Mouse (Mus musculus) myocyte (in vitro differentiated cells): ENCODE results near the gene 4930404N11Rik.

ENCODE experiments used
- CEBPB ChIP-seq: IDR thresholded peaks from 2 replicates; pipeline ENCODE4 v1.6.1; 2011; ENCODE audit warnings: mild to moderate bottlenecking, moderate library complexity; ENCODE audit not compliant: poor library complexity, insufficient read depth, severe bottlenecking
- E2F4 ChIP-seq: IDR thresholded peaks from one replicate; pipeline ENCODE4 v1.6.1; 2011; ENCODE audit warnings: mild to moderate bottlenecking, control low read depth, moderate library complexity; ENCODE audit not compliant: insufficient read depth
- MAX ChIP-seq: IDR thresholded peaks from one replicate; pipeline ENCODE4 v1.6.1; 2011; ENCODE audit warnings: low read depth, mild to moderate bottlenecking, control low read depth
- MYOG ChIP-seq, 3 experiments: IDR thresholded peaks; one replicate each; pipeline ENCODE4 v1.6.1; 2011; ENCODE audit warnings: control low read depth in 2 of 3, low read depth in 2 of 3, mild to moderate bottlenecking in 2 of 3; ENCODE audit not compliant: insufficient read length in 2 of 3, control insufficient read depth in 1 of 3, insufficient read depth in 1 of 3
- POLR2A ChIP-seq: IDR thresholded peaks from one replicate; pipeline ENCODE4 v1.6.1; 2011; ENCODE audit warnings: low read depth, mild to moderate bottlenecking, control low read depth, moderate library complexity; ENCODE audit not compliant: insufficient read length
- POLR2AphosphoS2 ChIP-seq: IDR thresholded peaks from one replicate; pipeline ENCODE4 v1.6.1; 2011; ENCODE audit warnings: low read depth, control low read depth; ENCODE audit not compliant: insufficient read length
- REST ChIP-seq: IDR thresholded peaks from one replicate; pipeline ENCODE4 v1.6.1; 2011; ENCODE audit warnings: mild to moderate bottlenecking, control low read depth, moderate library complexity; ENCODE audit not compliant: insufficient read depth, insufficient read length
- SRF ChIP-seq: IDR thresholded peaks from one replicate; pipeline ENCODE4 v1.6.1; 2011; ENCODE audit warnings: low read depth; ENCODE audit not compliant: control insufficient read depth, insufficient read length

DNA sequence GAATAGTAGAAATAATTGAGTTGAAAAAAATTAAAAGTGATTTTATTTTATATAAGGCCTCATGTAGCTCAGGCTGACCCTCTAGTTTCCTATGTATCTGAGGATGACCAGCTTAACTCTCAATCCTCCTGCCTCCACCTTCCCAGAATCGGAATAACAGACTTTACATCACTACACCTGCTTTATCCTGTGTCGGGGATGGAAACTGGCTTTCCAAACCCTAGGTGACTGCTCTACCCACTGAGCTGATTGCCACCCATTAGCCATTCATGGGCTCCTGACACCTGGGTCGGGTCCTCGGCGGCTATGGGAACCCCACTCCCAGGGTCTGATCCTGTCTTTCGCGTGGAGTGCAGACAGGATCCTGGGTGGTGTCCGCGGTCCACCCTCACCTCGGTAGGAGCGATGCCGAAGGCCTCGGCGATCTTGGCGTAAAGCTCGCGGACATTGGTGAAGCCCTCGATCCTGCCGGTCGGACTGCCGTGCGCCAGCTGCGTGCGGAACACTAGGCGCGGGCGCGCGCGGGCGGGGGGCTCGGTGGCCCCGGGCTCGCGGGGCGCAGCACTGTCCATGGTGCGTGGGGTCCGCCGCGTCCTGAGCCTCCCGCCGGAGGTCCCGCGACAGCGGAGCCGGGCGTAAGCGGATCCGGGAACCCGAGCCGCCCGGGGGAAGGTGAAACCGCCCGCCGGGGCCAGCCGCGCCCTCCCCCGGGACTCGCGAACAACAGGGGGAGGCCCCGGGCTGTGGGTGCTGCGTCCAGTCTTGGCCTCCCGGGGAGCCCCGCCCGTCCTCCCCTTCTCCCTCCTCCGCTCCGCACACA is 22.7 kb downstream of the 4930404N11Rik start, which contains the start of gene Gipc3:
- no peak for TF ChIP-seq POLR2A
- no peak for TF ChIP-seq E2F4
- no peak for TF ChIP-seq MAX
- TF ChIP-seq POLR2AphosphoS2, result no peak
- no peak for TF ChIP-seq SRF
- no peak for TF ChIP-seq REST
- TF ChIP-seq MYOG (IDR thresholded peaks at IDR 0.05; ENCODE audit: control insufficient read depth in 1 of 3, insufficient read depth in 1 of 3, insufficient read length in 2 of 3, low read depth in 2 of 3), result no peak
- no peak for TF ChIP-seq CEBPB
